Mouse (Mus musculus) midbrain, postnatal 0 days (tissue): ENCODE measurements around the gene Arsb. TPM values are rescaled to one million over a fixed set of nuclear protein-coding genes. Genes with fewer than 3 reads are reported as not detected.

ENCODE experiments used
- ATAC-seq: fragments of 200-750 bp; cut with Nextera tagmentation; 2 replicates; pipeline ENCODE4 v1.8.0; 2017; ENCODE audit warnings: moderate number of reproducible peaks, mild to moderate bottlenecking, moderate TSS enrichment, moderate library complexity; ENCODE audit not compliant: low FRiP score
- DNase-seq: peaks from one replicate; pipeline ENCODE4 v3.0.0-alpha.2; 2015; ENCODE audit warnings: low spot score
- H3K27ac ChIP-seq: fragments of 300-500 bp; sonication (generic); 2 replicates; pipeline ENCODE4 v1.5.1; 2014; ENCODE audit warnings: low read depth, mild to moderate bottlenecking, low read length, mixed read lengths
- H3K27me3 ChIP-seq: fragments of 300-500 bp; sonication (generic); 2 replicates; pipeline ENCODE4 v1.6.1; 2014; ENCODE audit warnings: low read length, control low read depth, mixed read lengths; ENCODE audit not compliant: insufficient read depth
- H3K36me3 ChIP-seq: fragments of 300-500 bp; sonication (generic); 2 replicates; pipeline ENCODE4 v1.6.1; 2014; ENCODE audit warnings: low read length, control low read depth, mixed read lengths; ENCODE audit not compliant: insufficient read depth
- H3K4me1 ChIP-seq: fragments of 300-500 bp; sonication (generic); 2 replicates; pipeline ENCODE4 v1.6.1; 2014; ENCODE audit warnings: mild to moderate bottlenecking, control low read depth, antibody characterized with exemption, low read length, mixed read lengths; ENCODE audit not compliant: insufficient read depth
- H3K4me2 ChIP-seq: fragments of 300-500 bp; sonication (generic); 2 replicates; pipeline ENCODE4 v1.6.1; 2014; ENCODE audit warnings: low read depth, mild to moderate bottlenecking, low read length, mixed read lengths; ENCODE audit not compliant: poor library complexity, severe bottlenecking
- H3K4me3 ChIP-seq: fragments of 300-500 bp; sonication (generic); 2 replicates; pipeline ENCODE4 v1.5.1; 2014; ENCODE audit warnings: low read depth, mild to moderate bottlenecking, low read length, moderate library complexity
- H3K9ac ChIP-seq: fragments of 300-500 bp; sonication (generic); replicated peaks from 2 replicates; pipeline ENCODE4 v1.6.1; 2014; ENCODE audit warnings: mild to moderate bottlenecking, low read length, moderate library complexity, mixed read lengths; ENCODE audit not compliant: poor library complexity, severe bottlenecking
- H3K9me3 ChIP-seq: fragments of 300-500 bp; sonication (generic); 2 replicates; pipeline ENCODE4 v1.6.1; 2016; ENCODE audit warnings: low read length, control low read depth
- CTCF ChIP-seq: IDR thresholded peaks from 2 replicates; pipeline ENCODE4 v1.5.1; 2016; ENCODE audit warnings: antibody characterized with exemption, mild to moderate bottlenecking
- WGBS: fragments of 180-500 bp; shearing (Covaris S2); extraction: QIAGEN DNeasy Blood & Tissue Kit; methylation state at CpG from one replicate; pipeline ENCODE4 v1.1.7; 2014; 5-methylcytosine and 5-hydroxymethylcytosine counted together
- polyA plus RNA-seq: library from polyadenylated mRNA; unstranded; fragments of >200 nt; fragmentation: Nextera tagmentation; extraction: Ambion mirVana; gene quantifications from 2 replicates; pipeline ENCODE4 v1.2.1, GENCODE M21; 2015
- total RNA-seq: library from RNA; depleted of rRNA; stranded (reverse); fragments of >200 nt; gene quantifications from 2 replicates; pipeline ENCODE4 v1.2.3, GENCODE M21; 2014

The Arsb gene
- total and polyA plus RNA-seq, 2 experiments from 2014 or later: 13.1 to 15.2 TPM

GRCm38 (mm10) chr13:93752597-93753400 is 18.6 kb upstream of the Arsb start:
- no peak for TF ChIP-seq CTCF
- Histone ChIP-seq H3K27ac (peak overlapping the region; percentile 63; the same call in 1 of the 2 replicates), H3K36me3 (no peaks in the 10 kb centered on the region), H3K9ac (no peak overlapping the region; the same call in 1 of the 2 replicates), H3K9me3 (no peaks in the 10 kb centered on the region), H3K4me2 (peak overlapping the region; percentile 33), H3K27me3 (no peaks in the 10 kb centered on the region), H3K4me3 (no peak overlapping the region), H3K4me1 (peaks cover 6% of the 10 kb centered on the region; the same call in 1 of the 2 replicates)
- peak; percentile 68 for DNase-seq
- peak; percentile 80 for ATAC-seq
- 13% methylated on average over 14 of the region's 14 CpGs for WGBS

DNA sequence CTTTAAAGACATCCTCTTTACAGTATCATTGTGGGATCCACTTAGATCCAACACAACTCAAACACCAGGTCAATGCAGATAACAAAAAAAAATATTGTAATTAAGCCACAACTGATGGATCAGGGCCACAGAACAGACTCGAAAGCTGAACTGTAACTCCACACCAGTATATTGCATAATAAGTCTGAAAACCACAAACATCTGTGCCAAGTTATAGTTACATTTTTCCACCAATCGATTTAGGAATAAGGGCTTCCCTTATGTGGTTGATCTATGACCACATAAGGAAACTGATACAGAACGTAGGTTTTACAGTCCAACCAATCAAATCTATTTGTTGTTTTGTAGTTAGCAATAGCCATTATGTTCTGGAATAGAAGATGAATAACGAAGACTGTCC is 16.3 kb upstream of the Arsb start:
- Histone ChIP-seq H3K36me3 (no peaks in the 10 kb centered on the region), H3K27me3 (no peaks in the 10 kb centered on the region), H3K4me3 (no peak overlapping the region), H3K9me3 (no peaks in the 10 kb centered on the region), H3K9ac (no peak overlapping the region), H3K4me1 (peaks cover 11% of the 10 kb centered on the region; the same call in 1 of the 2 replicates), H3K4me2 (no peak overlapping the region), H3K27ac (no peak overlapping the region)
- no peak for TF ChIP-seq CTCF
- ATAC-seq: no peak
- DNase-seq: no peak
- 94% methylated on average over 4 of the region's 4 CpGs for WGBS

- no peak overlapping the region for H3K27ac ChIP-seq
- no peak overlapping the region for H3K4me3 ChIP-seq
- no peaks in the 10 kb centered on the region for H3K9me3 ChIP-seq
- no peak overlapping the region for H3K4me2 ChIP-seq
- TF ChIP-seq CTCF: no peak
- no peaks in the 10 kb centered on the region for H3K36me3 ChIP-seq
- 90% methylated on average over 7 of the region's 7 CpGs for WGBS
- ATAC-seq (no peak), DNase-seq (no peak)
- no peaks in the 10 kb centered on the region for H3K27me3 ChIP-seq
- peaks cover 11% of the 10 kb centered on the region; the same call in 1 of the 2 replicates for H3K4me1 ChIP-seq
- no peak overlapping the region for H3K9ac ChIP-seq
These were observed 14.8 kb upstream of the Arsb start for GRCm38 (mm10) chr13:93756674-93757073.

GRCm38 (mm10) chr13:93757514-93757913 is 13.9 kb upstream of the Arsb start:
- 82% methylated on average over 6 of the region's 6 CpGs for WGBS
- no peaks in the 10 kb centered on the region for H3K9me3 ChIP-seq
- peaks cover 11% of the 10 kb centered on the region; the same call in 1 of the 2 replicates for H3K4me1 ChIP-seq
- H3K27me3 ChIP-seq: no peaks in the 10 kb centered on the region
- no peaks in the 10 kb centered on the region for H3K36me3 ChIP-seq
- no peak overlapping the region for H3K4me2 ChIP-seq
- no peak overlapping the region for H3K9ac ChIP-seq
- no peak overlapping the region for H3K27ac ChIP-seq
- ATAC-seq (no peak), DNase-seq (no peak)
- H3K4me3 ChIP-seq: no peak overlapping the region
- no peak for TF ChIP-seq CTCF

DNA sequence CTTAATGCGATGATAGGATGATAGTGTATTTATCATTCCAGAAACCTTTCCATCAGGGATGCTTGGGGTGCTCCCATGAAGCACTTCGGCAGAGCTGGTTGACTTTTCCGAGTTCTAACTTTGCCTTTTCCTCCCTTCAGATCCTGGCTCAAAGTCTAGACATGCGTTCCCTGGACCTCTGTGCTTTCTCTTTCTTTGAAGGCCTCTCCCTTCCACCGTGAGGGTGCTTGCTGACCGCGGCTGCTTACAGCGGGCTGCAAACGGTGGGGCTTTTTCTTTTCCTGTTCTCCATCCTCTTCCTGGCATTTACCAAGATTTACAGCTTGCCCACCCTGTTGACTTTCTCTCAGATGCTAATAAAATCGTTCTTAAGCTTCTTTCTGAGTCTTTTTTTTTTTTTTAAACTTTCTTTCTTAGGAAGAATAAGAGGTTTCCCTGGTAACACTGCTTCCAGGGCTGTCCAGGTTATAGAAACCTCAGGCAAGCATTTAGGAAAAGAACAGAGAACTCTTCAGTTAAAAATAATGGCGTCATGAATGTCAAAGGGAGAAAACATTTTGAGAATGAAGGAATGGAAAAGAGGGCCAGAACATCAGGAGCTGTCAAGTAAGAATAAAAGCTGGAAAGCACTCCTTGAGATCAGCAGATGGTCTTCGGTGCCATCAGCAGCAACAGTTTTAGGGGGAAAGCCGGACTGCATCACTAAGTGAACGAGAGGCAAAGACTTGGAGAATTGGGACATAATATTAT is 13.1 kb upstream of the Arsb start:
- H3K4me2 ChIP-seq: no peak overlapping the region
- 22% methylated on average over 14 of the region's 14 CpGs for WGBS
- DNase-seq: no peak
- H3K9me3 ChIP-seq: no peaks in the 10 kb centered on the region
- no peak overlapping the region for H3K4me3 ChIP-seq
- ATAC-seq: no peak
- no peak for TF ChIP-seq CTCF
- H3K27me3 ChIP-seq: no peaks in the 10 kb centered on the region
- no peak overlapping the region for H3K9ac ChIP-seq
- no peak overlapping the region for H3K27ac ChIP-seq
- H3K36me3 ChIP-seq: no peaks in the 10 kb centered on the region
- H3K4me1 ChIP-seq: peaks cover 6% of the 10 kb centered on the region; the same call in 1 of the 2 replicates

DNA sequence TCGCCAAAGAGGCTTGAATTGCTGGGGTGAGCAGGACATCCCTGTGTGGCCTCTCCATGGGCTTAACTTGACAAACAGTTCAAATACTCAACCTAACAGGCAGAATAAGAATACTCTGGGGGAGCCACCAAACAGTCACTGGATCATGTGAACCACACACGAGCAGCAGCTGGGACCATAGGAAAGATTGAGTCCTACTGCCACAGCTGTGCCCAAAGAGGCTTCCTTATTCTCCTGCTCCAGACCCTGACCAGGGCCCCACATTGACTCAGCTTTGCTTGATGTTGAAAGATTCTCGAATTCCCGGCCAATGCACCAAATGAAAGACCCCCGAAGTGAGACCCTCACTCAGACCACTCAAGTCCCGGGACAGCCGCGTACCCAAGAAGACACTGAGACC is 9.6 kb upstream of the Arsb start:
- Histone ChIP-seq H3K27ac (no peak overlapping the region), H3K4me3 (no peak overlapping the region), H3K36me3 (no peaks in the 10 kb centered on the region), H3K9ac (no peak overlapping the region), H3K4me1 (peaks cover 6% of the 10 kb centered on the region; the same call in 1 of the 2 replicates), H3K4me2 (no peak overlapping the region), H3K9me3 (no peaks in the 10 kb centered on the region), H3K27me3 (no peaks in the 10 kb centered on the region)
- ATAC-seq (no peak), DNase-seq (no peak)
- WGBS: 97% methylated on average over 8 of the region's 8 CpGs
- no peak for TF ChIP-seq CTCF
